Mouse (Mus musculus) c-Kit-positive CD71-negative TER-119-negative erythroid progenitor cells, embryonic 14.5 days (primary cell): ENCODE measurements around the gene Scimp.
A peak's percentile ranks its signal among the peaks of the same experiment; 100 is the strongest.

ENCODE experiments used
- DNase-seq: peaks from one replicate; pipeline ENCODE4 v3.0.0-alpha.2; 2013; ENCODE audit warnings: low read depth

The Scimp gene

DNA sequence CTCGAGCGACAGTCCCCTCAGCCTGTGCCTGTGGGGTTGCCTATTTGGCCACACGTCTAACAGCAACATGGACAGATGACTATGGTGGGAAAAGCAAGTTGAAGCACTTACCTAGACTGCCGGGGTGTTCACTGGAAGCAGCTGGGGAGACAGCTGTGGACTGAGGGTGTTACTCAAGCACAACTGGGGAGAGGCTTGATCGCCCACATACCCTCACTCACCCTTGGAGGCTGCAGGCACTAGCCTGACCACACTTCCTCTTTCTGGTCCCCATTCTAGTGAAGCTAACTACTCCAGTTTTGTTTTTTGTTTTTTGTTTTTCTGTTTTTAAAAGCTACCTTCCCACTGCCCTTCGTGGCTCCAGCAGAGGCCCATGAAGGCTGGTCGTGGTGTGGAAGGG lies at the start of gene Scimp:
TSS of gene Scimp (minus strand) at position 222 of the 400 bp plus-strand sequence.
- peak; percentile 41 for DNase-seq

DNA sequence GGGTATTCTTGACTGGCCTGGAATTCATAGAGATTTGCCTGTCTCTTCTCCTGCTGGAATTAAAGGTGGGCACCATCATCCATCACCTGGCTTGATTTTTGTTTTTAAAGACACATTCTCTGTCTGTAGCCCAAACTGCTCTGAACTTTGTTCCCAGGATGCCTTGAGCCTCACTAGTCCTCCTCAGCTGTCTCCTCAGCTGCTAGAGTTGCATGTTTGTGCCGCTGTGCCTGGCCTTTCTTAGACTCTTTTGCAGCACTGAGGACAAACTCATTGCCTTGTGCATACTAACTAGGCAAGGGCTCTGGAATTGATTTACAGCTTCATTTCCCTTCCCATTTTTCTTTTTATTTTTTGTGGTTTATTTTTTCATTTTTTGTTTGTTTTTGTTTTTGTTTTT lies 48.0 kb upstream of the Scimp start:
- no peak for DNase-seq

DNA sequence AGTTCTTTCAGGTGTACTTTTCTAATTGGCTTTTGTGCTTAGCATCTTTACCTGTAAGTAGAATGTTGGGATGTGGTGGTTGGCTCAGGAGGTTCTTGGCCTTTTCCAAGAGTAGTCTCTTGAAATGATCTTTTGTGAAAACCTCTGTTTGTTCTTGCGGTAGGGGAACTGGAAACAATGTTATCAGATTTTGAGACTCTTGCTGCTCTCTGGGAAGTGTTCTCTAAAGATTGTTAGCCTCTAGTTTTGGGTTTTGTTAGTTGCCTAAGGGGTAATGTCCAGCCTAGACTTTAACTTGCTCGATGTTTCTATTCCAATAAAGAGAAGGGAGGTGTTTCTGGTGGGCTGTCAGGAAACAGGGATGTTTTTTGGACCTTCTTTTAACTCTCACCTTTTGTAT lies 33.6 kb upstream of the Scimp start:
- DNase-seq: no peak

DNA sequence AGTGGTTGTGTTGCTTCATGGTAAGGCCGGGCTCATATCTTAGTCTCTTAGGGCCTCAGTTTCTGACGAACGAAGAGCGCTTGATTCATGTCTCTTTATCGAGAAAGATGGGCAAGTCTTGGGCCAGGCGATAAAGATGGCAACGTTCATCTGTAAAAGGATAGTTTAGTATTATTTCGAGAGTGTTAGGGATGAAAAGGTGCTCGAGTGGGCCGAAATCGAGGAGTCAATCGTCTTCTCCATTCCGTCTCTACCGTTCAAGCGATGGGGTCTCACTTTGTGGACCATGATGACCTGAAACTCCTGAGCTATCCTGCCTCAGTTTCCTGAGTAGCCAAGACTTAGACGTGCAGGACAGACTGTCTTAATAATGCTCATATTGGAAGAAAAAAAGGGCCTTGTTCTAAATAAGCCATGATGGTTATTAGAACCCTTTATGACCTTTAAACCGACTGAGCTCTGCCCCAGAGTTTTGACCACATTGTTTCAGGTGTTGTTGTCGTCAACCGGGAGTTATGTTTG lies 33.1 kb upstream of the Scimp start:
- no peak for DNase-seq

DNA sequence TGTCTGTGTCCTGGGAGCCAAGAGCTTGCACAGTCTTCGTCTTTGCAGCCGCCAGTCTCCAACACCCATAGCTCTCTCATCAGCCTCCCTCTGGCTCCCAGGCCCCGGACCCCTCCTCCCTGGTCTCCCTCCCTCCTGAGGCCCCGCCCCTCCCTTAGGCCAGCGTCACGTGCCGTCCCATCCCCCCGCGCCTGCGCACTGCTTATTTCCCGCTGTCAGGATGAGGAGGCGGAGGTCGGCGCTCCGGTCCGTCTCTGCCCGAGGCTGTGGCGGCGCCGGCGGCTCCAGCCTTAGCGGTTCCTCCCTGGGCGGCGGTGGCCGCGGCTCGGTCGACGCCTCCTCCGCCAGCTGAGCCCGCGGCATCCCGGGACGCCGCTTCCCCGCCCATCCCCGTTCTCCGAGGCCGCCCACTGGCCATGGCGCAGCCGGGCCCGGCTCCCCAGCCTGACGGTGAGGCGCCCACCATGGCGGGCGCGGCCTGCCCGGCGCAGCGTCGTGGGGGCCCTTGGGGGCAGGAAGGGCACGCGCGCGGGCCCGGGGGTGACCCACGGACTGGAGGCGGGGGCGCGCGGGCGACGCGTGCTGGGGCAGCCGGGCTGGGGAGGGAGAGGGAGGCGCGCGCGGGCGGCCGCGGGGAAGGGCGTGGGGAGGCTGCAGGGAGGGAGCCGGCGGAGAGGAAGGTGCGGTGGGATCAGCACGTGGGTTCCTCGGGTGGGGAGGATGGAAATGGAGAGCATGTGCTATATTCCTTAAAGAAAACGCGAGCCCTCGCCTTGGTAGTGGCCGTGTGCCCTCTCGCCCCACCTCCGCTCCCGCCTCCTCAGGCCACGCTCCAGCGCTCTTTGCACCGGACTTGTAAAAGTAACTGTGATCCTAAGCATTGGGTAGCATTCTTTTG lies 32.4 kb upstream of the Scimp start, which contains the start of gene Rabep1:
TSS of gene Rabep1 (plus strand) at position 220 of the 898 bp plus-strand sequence.
- peak; percentile 86 for DNase-seq

DNA sequence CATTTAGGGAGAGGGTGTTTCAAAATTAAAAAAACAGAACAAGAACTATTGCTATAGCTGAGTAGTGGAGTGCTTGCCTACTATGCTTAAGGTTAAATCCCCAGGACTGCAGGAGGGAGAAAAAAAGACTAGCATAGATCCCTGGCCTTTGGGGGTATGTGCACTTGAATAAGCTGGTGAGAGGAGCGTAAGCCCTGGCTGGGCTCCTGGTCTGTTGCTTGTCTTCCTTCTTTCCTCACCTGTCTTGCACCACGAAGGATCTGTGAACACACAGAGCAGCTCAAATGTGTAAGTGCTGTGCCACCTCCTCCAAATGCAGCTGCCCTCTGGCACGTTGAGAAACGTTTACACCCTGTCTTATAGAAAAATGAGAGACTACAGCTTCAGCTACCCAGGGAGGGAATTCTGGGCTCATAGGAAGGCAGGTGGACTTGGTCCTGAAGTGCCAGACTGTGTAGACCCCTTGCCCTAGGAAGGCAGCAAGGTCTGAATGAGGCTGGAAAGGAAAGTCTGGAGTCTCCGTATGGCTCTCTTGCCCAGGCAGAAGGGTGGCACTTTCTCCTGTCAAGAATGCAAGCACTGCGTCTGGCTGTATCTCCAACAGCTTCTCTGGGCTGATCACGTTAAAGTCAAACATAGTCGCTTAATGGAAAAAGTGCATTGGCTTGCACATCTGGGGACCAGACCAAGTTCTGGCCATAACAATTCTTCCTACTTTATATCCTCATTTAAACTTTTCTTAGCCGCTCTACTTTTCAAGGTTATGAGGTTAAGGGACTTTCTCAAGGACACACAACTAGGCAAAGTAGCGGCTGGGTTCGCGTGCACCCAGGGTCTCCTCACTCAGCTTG lies 31.5 kb upstream of the Scimp start:
- no peak for DNase-seq

DNA sequence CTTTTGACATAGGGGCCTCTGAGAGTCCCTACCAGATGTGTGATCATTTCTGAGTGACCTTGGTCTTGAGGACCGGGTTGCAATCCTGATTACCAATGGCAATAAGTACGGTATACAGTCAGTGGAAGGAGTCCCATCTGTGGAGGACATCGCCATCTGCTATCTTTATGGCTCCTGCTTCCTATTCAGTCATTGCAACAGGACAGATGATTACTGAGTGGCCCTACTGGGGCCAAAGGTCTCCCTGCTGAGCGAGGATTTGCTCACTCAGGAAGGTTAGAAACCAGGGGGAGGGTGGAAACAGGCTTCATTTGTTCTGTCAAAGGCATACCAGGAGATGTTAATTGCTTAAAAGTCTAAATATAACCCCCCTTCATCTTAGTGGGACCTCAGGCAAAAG lies 30.6 kb upstream of the Scimp start:
- no peak for DNase-seq

DNA sequence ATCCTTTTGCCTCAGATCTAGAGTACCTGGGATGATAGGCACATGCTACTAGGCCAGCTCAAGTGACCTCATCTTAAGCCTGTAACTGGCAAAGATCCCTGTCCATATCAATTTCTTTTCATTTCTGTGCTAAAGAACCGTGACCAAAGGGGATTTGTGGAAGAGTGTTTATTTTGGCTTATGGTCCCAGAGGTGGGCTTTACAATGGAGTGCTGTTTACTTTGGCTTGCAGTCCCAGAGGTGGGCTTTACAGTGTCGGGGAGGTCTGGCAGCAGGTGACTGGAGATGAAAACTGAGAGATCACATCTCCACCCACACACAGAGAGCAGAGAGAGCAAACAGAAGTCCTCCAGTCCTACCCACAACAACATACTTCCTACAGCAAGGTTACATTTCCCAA lies 26.2 kb upstream of the Scimp start:
- DNase-seq: no peak

DNA sequence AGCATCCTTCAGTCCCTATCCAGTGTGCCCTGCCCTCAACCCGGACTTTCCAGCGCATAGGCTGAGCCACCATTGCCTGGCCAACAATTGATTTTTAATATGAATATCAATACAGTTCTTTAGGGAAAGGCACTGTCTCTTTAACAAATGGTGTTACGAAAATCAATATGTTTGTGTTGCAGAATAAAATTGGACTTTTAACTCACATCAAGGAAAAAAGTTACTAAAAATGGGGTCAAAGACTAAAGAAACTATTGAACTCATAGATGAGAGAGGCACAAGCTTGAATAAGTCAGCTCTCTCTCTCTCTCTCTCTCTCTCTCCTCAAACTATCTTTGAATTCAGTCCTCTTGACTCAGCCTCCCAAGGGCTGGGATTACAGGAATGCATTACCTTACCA lies 24.6 kb upstream of the Scimp start:
- no peak for DNase-seq

DNA sequence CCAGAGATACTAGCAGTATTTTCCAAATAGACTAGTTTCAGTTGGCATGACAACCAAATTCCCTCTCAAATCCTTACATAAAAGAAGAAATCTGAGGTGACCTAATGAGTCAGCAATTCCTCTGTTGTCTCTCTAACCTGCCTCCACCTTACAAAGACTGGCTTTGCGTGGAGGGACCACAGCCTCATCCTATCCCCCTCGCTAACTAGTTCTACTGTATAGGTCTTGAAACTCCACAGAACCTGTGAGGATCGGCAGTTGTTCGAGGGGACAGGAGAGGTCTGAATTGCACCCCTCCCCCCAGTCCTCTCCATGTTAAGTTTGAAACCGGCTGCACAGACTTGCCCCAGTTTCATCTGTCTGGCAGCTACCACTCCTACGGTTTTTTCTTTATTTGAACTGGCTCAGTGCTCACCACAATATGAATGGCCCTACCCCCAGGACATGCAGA lies 23.0 kb upstream of the Scimp start:
- DNase-seq: no peak

DNA sequence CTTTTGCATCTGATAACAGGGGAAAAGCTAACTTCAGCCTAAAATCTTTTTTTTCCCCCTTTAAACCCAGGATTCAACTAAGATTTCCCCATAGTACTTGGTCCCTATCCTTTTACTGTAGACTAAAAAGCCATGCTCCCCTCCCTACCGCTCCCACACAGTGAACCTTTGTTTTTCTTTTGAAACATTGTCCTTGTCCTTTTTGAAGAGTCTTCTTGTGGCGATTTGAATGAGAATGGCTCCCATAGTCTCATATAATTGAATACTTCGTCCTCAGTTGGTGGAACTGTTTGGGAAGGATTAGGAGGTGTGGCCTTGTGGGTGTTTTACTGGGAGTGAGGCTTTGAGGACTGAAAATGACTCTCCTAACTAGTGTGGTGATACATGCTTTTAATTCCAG lies 21.4 kb upstream of the Scimp start:
- no peak for DNase-seq

DNA sequence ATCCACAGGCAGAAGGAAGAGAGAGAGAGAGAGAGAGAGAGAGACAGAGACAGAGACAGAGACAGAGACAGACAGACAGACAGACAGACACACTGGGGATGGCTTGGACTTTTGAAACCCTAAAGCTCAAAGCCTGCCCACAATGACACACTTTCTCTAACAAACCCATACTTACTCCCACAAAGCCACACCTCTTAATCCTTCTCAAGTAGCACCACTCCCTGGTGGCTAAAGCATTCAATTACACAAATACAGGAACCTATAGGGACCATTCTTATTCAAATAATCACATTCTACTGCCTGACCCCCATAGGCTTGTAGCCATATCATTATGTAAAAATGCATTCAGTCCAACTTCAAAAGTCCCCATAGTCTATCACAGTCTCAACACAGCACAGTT lies 21.0 kb upstream of the Scimp start:
- DNase-seq: no peak

DNA sequence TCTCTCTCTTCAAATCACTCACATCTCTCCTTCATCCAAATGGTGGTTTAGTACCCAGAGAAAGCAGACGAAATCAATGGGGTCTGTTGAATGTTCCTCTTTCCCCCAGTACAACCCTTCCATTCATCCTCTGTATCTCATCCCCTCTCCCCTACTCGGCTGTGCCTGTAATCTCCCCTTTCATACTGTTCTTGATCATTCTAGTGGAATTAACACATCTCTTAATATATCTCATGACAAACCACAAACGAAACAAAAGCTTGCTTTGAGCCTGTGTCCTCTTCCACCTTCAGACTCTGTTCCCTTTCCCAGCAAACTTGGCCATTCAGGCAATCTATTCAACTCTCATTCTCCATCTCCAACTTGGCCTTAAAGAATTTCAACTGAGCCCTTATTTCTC lies 18.8 kb upstream of the Scimp start:
- DNase-seq: no peak

DNA sequence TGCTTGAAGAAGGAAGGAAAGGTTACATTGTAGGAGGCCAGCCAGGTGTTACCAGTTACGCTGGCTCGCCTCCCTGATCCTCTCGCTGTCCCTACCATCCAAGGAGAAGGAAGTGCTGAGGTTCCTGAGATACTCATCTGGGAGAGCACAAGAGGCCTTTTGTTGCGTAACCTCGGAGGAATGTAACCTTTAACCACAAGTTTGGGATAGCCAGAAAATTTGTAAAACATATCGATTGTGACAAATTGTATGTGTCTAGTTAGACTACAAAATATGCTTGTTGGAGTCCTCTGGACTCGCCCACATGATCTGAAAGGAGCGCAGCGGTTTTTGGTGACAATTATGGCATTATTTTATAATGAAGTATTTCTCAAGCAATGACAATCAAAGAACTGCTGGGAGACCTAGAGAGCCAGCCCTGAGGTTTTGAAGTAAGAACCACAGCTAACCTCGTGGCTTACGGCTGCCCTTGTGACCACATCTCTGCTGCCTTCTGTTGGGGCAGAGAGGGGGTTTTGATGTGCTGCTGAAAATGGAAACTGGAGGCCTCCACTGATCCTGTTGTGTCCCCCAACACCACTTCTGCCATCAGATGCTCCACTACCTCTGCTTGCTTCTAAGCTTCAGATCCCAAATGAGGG lies 16.7 kb upstream of the Scimp start:
- DNase-seq: no peak

DNA sequence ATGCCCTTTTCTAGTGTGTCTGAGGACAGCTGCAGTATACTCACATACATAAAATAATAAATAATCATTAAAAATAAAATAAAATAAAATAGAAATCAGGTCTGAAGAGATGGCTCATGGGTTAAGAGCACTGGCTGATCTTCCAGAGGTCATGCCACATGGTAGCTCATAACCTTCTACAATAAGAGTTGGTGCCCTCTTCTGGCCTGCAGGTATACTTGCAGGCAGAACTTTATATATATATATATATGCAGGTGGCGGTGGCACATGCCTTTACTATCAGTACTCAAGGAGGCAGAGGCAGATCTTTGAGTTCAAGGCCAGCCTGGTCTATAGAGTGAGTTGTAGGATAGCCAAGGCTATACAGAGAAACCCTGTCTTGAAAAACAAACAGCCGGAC lies 13.8 kb upstream of the Scimp start:
- no peak for DNase-seq

DNA sequence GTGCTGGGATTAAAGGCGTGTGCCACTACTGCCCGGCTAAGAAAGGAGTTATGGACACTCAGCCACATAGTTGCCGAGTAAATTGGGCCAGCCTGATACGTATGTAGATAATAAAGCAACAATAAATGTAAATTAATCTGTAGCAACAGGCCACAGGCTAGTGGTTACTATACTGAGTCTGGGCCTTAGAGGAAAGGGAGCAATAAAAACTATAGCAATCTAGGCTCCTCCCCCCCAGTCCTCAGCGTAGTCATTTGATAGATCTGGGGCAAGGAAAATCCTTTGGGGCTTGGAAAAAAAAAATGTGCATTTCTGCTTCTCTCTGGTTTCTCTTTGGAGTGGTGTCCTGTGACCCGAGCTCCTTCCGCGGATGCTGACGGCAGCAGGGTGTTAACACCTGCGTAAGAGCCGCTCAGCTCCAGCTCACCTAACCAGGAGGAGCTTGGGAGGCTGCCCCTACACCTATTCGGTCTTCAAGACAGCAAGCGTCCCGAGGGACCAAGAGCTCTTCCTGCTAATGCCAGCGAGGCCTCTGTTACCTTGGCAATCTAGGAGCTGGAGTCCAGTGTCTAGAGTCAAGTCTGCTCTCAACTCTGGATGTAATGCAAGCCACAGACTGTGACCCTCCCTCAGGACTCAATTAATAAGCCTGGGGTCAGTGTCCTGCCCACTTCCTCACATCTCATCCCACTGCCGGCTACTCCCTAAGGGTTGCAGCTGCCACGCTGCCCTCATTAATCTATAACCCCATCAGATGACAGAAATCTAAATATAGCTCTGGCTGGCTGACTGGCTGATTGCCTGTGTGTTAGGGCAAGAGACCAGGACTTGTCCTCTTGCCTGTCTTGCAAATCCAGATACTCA lies 9.6 kb upstream of the Scimp start:
- DNase-seq: no peak

DNA sequence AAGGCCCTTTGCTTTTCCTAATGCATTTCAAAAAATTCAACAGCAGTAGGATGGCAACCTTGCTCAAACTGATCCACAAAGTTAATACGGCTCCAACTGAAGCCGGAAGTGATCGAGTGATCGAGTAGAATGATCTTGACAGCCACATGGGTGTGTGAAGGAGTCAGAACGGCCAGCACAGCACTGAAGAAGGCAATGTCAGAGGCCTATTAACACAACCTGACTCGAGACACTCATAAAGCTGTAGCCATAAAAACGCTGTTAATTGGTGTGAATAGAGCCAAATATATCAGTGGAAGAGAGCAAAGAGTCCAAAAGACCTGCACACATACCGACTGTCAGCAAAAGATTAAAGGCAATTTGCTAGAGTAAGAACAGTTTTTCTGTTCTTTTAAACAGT lies 7.7 kb upstream of the Scimp start:
- DNase-seq: no peak

DNA sequence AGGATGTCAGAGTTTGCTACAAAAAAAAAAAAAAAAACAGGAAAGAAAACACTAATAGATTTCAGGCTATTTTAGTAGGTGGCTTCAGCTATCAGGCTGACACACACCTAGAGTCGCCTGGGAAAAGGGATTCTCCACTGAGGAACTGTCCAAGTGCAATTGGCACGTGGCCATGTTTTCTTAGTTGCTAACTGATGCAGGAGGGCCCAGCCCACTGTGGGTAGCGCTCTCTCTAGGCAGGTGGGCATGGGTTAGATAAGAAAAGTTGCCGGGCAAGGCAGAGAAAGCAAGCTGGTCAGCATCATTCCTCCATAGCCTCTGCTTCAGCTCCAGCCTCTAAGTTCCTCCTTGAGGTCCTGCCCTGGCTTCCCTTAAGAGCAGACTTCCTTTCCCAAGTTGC lies 4.4 kb upstream of the Scimp start:
- DNase-seq: no peak

DNA sequence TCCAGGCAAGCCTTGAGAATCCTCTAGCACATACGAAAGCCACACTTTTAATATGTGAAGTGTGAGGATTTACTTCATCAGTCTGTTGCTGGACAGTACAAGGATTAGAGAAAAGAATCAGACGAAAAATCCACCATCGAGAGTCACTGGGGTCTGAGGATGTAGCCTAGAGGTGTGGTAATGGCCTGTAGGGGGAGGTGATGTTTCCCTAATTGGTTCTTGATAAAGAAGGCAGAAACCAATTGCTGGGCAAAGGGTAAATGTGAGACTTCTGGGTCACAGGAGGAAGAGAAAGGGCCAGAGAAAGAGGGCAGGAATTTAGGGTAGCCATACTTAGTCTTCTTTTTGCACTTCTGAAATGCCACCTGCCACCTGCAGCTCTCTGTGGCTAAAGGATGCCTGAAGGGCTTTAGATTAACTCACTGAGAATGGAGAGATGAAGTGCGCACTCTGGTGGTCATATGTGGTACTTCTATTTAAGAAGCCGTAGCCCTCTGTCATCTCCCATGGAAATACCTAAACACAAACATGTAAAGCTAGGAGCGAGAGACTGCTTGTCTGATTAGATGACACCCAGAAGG lies 3.2 kb upstream of the Scimp start:
- peak; percentile 75 for DNase-seq

DNA sequence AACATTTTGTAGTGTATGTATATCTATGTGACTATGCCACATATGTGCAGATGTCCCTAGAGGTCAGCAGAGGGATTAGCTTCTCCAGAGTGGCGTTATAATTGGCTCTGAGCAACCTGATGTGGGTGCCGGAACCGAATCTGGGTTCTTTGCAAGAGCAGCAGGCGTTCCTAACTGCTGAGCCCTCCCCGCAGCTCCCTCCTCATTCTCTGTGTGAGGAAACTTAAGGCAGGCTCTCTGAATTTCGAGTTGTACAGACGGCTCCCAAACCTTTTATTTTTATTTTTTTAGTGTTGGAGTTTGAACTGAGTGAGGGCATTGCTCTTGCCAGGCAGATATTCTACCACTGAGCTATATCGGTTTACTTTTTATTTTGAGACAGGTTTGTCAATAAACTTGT lies 2.7 kb upstream of the Scimp start:
- no peak for DNase-seq
